Mouse (Mus musculus) liver, postnatal 0 days (tissue): ENCODE measurements around the gene Sbk2.

Experiments used
- CTCF ChIP-seq: sonication (generic); IDR thresholded peaks from 2 replicates; pipeline ENCODE4 v1.5.1; 2016; ENCODE audit warnings: antibody characterized with exemption, low read depth
- EP300 ChIP-seq: IDR thresholded peaks from 2 replicates; pipeline ENCODE4 v1.6.1; 2016; ENCODE audit warnings: antibody characterized with exemption, low read depth, mild to moderate bottlenecking

DNA sequence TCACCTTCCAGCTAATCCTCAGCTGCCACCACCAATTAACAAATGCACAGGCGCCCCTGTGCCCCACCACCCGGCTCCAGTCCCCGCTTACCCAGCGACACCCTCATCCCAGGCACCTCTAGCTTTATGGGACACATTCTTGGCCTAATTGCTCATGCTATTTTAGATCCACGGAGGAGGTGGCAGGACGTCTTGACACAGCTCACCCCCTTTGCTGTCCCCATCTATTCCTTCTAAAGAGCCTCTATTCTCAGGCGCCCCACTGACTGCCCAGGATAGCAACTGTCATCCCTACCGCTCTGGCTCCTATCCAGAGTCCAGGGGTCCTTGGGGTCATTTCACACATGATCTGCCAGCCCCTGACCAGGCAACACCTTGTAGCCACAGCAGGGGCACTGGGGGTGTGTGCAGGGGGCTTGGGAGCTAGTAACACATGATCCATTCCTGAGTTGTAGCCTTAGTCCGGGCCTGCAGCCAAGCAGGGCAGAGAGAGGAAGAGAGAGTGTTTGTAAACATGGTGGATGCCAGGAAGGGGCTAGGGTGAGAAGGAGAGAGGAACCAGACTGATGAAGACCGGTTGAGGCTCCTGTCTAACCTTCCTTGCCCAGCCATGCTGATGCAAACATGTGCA is 10.3 kb downstream of the Sbk2 start:
- no peak for TF ChIP-seq CTCF
- no peak for TF ChIP-seq EP300
